Mouse (Mus musculus) heart, postnatal 10 days (tissue): ENCODE results near the gene Abhd13. TPM values are rescaled to one million over a fixed set of nuclear protein-coding genes. Genes with fewer than 3 reads are reported as not detected.

Experiments
- DNase-seq, 2 experiments: peaks; one replicate each; pipeline ENCODE4 v3.0.0; 2021
- intact Hi-C: fragments of 180-260 bp; cut with DNase I; formaldehyde crosslinking; loops from one replicate; pipeline ENCODE4 v1.15.1; 2025
- total RNA-seq, 2 experiments: library from RNA; stranded (reverse); gene quantifications; 2 replicates each; pipeline ENCODE4 v1.2.3; 2021

Gene Abhd13
- total RNA-seq, result 10 to 100 TPM; 19.7 to 20.0 TPM

DNA sequence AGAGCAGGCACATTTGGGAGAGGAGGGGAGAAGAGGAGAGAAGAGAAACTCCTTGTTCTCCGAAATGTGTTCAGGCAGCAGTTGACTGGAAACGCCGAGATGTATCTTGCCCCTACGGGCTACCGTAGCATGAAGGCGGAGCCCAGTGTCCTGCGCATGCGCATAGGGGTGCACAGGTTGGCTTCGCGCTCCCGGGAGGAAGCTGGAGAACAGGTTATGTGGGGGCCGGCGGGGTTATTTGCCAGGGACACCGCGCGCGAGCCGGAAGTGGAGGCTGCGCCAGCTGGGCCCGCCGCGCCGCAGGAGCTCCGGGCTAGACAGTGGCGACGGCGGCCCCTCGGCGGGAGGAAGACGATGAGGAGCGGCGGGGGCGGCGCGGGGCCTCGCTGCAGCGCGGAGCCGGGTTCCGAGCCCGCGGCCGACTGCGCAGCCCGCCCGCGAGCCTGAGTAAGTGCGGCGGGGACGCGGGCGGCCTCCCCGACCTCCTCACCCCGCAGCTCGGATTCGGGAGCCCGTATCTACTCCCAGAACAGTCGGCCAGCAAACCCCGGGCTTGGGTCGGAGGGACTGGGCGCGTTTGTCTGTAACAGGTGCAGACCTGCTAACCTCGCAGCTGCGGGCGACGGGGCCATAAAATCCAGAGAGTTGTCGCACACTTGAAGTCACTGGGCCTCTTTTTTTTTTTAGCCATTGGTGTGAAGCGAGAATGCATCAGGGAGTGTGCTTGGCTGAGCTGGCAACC is at the start of gene Abhd13, which contains the start of gene Lig4:
Gene Abhd13 (plus strand): TSS at position 135 of the 742 bp plus-strand sequence.
Gene Lig4 (minus strand): TSS at position 114 of the 742 bp plus-strand sequence.
- peak; percentile 99 for DNase-seq

GRCm38 (mm10) chr8:9929746-9930445 is 47.6 kb upstream of the Abhd13 start:
- intact Hi-C loops, result no loop called here
- DNase-seq, result no peak

More for the DNA sequence above, at the start of gene Abhd13, which contains the start of gene Lig4:
- intact Hi-C loops, result loop anchor here (2.0 to 5.0 kb wide), 4 partner anchors 61 to 325 kb away; no protein-coding TSS in a partner anchor

DNA sequence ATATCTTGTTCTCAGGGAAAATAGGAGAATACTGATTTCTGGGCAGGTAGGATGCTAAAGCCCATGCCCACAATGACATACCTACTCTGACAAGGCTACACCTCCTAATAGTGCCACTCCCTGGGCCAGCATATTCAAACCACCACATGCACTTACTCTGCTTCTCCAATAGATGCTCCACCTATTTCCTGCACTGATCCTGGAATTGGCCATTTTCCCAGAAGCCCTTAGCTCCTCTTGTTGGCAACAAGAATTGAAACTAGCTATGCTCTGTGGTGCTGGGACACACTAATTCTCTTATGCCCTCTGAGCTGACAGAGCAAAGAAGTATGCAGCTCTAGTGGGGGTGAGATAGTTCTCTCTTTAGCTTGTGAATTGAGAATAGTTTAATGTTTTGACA is 44.8 kb upstream of the Abhd13 start:
- DNase-seq, result peak in 1 of 2 experiments; percentile 16
- intact Hi-C loops, result no loop called here

GRCm38 (mm10) chr8:9934891-9935565 is 42.5 kb upstream of the Abhd13 start:
- intact Hi-C loops, result loop anchor here (5.0 kb wide), 1 partner anchor 588 kb away; no protein-coding TSS in a partner anchor
- peak; percentile 32 to 57 for DNase-seq

DNA sequence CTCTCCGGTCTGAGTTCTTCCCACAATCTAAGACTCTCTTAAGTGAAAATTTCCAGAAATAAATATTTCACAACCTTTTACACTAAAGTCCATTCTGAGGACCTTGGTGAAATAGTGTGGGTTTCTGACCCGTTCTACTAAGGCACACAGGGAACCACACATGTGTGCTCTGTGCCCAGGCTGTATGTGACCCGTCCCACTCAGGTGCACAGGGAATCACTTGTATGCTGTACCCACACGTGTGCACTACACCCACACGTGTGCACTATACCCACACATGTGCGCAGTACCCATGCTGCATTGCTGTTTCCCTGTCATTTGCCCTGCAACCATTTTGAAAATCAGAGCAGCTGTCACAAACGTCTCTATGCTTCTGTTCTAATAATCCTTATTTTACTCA is 41.9 kb upstream of the Abhd13 start:
- DNase-seq, result no peak
- intact Hi-C loops, result loop anchor here (5.0 kb wide), 1 partner anchor 588 kb away; no protein-coding TSS in a partner anchor

DNA sequence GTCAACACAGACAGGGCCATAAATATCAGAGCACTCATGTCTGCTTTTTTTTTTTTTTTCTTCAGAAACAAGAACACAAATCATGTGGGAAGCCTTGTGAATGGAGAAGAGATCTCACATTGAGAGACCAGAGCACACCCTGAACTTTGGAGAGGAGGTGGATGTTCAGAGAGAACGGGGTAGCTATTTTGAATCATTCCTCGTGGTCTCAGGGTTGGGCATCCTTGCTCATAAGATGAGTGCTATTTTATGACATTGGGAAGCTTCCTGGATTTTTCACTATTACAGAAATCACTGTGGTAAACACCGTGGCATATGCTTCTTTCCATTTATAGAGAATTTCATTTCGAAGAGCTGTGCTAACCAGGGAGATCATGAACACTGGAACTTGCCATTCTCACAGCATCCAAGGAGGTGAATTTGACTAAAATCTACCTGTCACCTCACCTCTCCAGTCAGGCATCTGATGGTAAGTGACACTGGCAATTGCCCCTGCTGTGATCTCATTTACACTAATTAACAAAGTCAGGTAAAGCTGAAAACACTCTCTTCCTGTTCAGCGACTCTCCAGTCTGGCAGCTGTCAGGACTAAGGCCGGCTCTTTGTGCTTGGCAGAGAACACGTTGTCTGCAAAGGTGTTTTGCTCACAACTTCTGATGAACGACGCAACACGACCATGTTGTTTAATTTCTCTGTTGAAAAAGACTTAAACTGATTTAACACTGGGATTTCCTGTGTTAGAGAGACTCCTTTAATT is 28.2 kb upstream of the Abhd13 start:
- DNase-seq, result no peak
- intact Hi-C loops, result no loop called here

- intact Hi-C loops, result no loop called here
- DNase-seq, result no peak
Observed at GRCm38 (mm10) chr8:9958338-9958737, 19.2 kb upstream of the Abhd13 start.

DNA sequence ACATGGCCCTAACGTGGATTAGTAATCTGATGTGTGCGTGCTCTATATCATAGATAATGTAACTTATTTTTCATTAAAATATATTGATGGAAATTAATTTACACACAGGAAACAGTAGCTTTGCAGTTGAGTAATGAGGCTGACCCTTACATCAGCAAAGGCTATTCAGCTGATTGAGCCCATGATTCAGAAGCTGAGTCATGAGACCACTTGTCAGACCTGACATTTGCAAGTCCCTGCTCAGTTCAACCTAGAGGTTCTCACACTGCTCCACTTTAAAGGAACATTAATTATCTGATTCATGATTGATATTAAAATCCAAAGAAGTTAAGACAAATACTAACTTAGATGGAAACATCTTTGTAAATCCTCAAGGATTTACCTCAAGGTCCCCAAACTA is 17.6 kb upstream of the Abhd13 start:
- intact Hi-C loops, result no loop called here
- DNase-seq, result no peak

DNA sequence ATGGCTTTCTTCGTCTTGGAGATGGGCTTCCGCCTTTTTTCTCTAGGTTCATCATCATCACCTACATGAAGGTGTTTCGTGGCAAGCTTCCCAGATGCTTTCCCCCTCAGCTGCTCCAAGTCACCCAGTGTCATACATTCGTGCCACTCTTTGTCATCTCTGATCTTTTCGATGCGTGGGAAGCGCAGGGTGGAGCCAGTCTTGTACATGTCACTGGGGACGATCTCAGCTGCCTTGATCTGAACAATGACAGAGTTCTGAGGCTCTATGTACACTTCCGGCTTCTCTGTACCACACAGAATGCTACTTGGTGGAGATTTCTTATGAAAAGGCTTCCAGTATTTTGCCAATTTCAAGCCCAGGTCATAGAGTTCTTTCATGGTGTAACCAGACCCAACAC is 5.6 kb upstream of the Abhd13 start:
- intact Hi-C loops, result no loop called here
- no peak for DNase-seq

- intact Hi-C loops, result loop anchor here (5.0 kb wide), 2 partner anchors 257 to 327 kb away; no protein-coding TSS in a partner anchor
Observed at GRCm38 (mm10) chr8:9975276-9975675, 2.2 kb upstream of the Abhd13 start.

GRCm38 (mm10) chr8:9975898-9976611 is 1.5 kb upstream of the Abhd13 start:
- intact Hi-C loops, result loop anchor here (1.0 to 5.0 kb wide), 4 partner anchors 63 to 426 kb away; no protein-coding TSS in a partner anchor

More at GRCm38 (mm10) chr8:9975276-9975675, 2.2 kb upstream of the Abhd13 start:
- DNase-seq, result no peak

GRCm38 (mm10) chr8:9977016-9977415 is 491 bp upstream of the Abhd13 start:
- intact Hi-C loops, result loop anchor here (2.0 to 5.0 kb wide), 3 partner anchors 62 to 325 kb away; no protein-coding TSS in a partner anchor
- DNase-seq, result peak in 1 of 2 experiments; percentile 26

More at GRCm38 (mm10) chr8:9975898-9976611, 1.5 kb upstream of the Abhd13 start:
- DNase-seq, result peak; percentile 98 to 99

- intact Hi-C loops, result loop anchor here (2.0 to 5.0 kb wide), 3 partner anchors 66 to 324 kb away; no protein-coding TSS in a partner anchor
Observed at GRCm38 (mm10) chr8:9978475-9979230, 1.1 kb downstream of the Abhd13 start.

GRCm38 (mm10) chr8:9979746-9980145 is 2.2 kb downstream of the Abhd13 start:
- DNase-seq, result no peak
- intact Hi-C loops, result loop anchor here (2.0 to 5.0 kb wide), 3 partner anchors 65 to 323 kb away; no protein-coding TSS in a partner anchor

More at GRCm38 (mm10) chr8:9978475-9979230, 1.1 kb downstream of the Abhd13 start:
- DNase-seq, result peak; percentile 21

GRCm38 (mm10) chr8:9980188-9980587 is 2.7 kb downstream of the Abhd13 start:
- intact Hi-C loops, result no loop called here
- no peak for DNase-seq

- intact Hi-C loops, result no loop called here
- DNase-seq, result no peak
Observed at GRCm38 (mm10) chr8:10004115-10004514, 26.6 kb downstream of the Abhd13 start.

GRCm38 (mm10) chr8:10006156-10006985 is 28.9 kb downstream of the Abhd13 start, which contains the start of gene Tnfsf13b:
Gene Tnfsf13b, plus strand, starts transcription at chr8:10006467.
- intact Hi-C loops, result no loop called here

More at GRCm38 (mm10) chr8:10006156-10006985, 28.9 kb downstream of the Abhd13 start, which contains the start of gene Tnfsf13b:
- peak; percentile 11 to 12 for DNase-seq
